Mouse (Mus musculus) thymus, postnatal 0 days (tissue): ENCODE results near the gene Ehbp1. TPM values are rescaled to one million over a fixed set of nuclear protein-coding genes. Genes with fewer than 3 reads are reported as not detected.

ENCODE experiments used
- DNase-seq: peaks from one replicate; pipeline ENCODE4 v3.0.0-alpha.2; 2015; ENCODE audit warnings: low spot score
- polyA plus RNA-seq: library from polyadenylated mRNA; unstranded; fragments of >200 nt; fragmentation: Nextera tagmentation; extraction: Ambion mirVana; gene quantifications from 2 replicates; pipeline ENCODE4 v1.2.1, GENCODE M21; 2015

The Ehbp1 gene
- 1.4 and 1.8 TPM in 2 replicates for polyA plus RNA-seq

- no peak for DNase-seq
Measured at GRCm38 (mm10) chr11:22342242-22343207, at the start of gene Ehbp1. Ehbp1 (minus strand) TSS chr11:22342292.

GRCm38 (mm10) chr11:22387472-22388098 lies 45.5 kb upstream of the Ehbp1 start:
- DNase-seq = no peak

DNA sequence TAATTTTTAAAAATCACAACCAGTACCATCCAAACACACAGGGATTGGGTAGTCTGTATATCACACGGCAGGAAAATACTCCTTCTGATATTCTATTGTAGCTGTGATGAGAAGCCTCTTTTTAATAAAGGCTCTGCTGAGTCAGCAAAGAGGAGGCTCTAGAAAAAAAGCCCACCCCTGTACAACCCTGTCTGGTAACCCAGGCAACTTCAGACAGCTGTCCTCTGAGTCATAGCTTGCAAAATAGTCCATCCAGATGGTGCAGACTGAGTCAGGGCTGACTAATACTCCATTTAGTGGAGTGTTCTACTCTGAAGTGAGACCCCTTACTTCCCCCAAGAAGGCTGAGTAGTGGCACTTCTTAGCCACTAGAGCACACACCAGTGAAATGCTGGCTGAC lies 41.4 kb upstream of the Ehbp1 start:
- no peak for DNase-seq

DNA sequence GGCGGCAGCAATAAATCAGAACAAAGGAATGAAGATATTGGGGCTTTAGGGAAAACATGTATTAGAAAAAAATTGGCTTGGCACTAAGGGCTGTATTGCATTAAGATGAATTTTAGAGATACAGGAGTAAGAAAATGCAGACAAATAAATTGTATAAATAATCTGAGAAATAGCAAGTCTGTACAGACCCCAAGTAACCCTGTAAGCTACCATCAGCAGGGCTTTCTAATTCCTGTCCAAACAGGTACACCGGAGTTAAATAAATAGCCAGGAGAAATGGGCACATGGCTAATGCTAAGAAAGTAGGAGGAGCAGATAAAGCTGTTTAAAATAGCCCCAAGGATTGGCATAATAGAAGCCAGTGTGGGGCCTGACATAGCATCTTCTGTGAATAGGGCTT lies 32.7 kb upstream of the Ehbp1 start:
- no peak for DNase-seq

- DNase-seq = no peak
Measured at GRCm38 (mm10) chr11:22373290-22373674, 31.2 kb upstream of the Ehbp1 start.

DNA sequence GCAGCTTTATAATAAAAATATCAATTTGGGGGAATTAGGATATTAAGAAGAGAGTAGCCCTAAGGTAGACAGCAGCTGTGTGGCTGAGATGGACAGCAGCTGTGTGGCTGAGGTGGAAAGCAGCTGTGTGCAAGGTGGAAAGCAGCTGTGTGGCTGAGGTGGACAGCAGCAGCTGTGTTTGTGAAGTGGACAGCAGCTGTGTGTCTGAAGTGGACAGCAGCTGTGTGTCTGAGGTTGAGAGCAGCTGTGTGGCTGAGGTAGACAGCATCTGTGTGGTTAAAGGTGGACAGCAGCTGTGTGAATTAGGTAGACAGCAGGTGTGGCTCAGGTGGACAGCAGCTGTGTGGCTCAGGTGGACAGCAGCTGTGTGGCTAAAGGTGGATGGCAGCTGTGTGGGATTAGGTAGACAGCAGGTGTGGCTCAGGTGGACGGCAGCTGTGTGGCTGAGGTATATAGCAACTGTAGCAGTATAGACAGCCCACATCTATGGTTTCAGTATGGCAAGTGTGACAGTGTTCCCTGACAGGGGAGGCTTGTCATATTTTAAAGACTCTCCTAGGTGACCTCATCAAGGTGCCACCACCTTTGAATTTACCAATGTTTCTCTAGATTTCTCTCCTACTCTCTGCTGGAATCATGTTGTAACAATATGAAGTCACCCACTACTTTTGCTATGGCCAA lies 30.7 kb upstream of the Ehbp1 start:
- DNase-seq = no peak

- DNase-seq = no peak
Measured at GRCm38 (mm10) chr11:22369841-22370240, 27.7 kb upstream of the Ehbp1 start.

DNA sequence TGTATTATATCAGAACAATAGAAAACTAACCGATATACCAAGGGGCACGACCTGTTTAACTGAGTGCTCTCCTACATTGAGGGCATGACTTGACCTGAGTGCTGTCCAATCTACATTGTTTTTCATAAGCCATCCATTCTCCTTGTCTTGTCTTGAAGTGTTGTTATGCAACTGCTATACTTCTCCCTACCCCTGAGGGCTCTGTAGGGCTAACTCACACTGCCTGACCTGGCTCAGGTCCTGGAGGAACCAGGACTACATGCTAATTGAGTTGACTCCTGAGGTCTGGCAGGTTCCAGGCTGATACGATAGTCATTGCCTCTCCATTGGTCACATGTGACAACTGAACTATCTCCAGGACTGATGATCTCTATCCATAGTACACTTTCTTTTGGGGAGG lies 26.5 kb upstream of the Ehbp1 start:
- DNase-seq = no peak

DNA sequence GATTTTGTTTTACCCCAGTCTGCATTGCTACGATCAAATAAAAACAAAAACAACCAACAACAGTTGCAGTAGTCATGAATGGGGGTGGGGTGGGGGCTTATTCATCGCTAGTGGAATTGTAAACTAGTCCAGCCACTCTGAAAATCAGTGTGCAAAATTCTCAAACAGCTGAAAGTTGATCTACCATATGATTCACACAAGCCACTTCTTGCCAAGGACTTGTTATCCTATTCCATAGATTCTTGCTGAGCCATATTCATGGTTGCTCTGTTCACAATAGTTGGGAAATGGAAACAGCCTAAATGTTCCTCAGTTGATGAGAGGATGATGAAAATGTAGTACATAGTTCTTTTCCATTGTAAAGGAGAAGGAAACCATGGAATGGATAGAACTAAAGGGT lies 24.4 kb upstream of the Ehbp1 start:
- no peak for DNase-seq

GRCm38 (mm10) chr11:22353962-22354621 lies 12.0 kb upstream of the Ehbp1 start:
- no peak for DNase-seq

DNA sequence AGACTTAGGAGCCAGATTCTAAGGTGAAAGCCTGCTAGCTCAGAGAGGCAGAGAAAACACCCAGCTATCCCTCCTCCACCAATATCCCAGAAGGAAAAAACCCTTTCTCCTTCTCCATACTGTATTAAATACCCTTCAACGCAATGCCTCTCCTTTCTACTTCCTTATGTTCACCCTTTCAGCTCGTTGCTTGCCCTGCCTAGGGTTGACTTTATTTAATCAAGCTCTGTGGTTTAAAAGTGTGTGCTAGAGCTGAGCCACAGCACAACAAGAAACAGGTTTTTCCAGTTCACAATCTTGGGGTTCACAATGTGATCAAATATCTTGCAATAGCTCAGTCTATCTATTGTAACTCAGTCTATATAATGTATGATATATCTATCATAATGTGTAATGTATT lies 7.9 kb upstream of the Ehbp1 start:
- DNase-seq = no peak

- no peak for DNase-seq
Measured at GRCm38 (mm10) chr11:22348536-22348910, 6.4 kb upstream of the Ehbp1 start.

DNA sequence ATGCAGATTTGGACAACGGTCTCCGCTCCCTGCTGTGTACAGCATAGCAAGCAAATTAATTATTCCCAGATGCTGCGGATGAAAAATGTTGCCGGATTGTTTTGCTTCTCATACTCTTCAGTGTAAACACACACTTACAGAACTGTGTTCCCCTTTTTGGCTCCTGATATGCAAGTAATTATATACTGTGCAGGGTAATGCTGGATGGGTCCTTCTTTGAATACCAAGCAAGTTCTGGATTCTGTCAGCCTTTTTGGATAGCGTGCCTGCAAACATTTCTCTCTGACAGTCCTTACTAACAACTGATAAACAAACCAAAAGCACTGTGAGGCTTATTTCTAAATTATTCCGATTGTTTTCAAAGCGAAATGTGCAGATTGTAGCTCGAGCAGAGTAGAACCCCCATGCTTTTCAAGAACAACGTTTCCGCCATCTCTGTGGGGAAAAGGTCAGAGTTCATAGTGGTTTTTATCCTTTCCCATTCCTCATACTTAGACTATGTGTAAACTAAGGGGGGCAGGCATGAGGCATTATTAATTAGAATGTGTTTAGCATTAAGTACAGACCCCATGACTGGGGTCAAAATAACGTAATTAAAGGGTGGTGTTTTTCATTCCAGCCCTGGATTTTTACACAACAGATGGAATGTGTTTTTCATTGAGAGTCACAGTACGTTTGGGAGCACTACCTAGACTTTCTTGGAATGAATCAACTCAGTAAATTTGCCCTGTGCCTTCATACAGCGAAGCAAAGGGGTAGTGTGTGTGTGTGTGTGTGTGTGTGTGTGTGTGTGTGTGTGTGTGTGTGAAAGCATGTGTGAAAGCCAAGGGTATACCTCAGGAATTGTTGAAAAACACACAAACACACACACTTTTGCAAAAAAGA lies 5.8 kb upstream of the Ehbp1 start:
- no peak for DNase-seq

- no peak for DNase-seq
Measured at GRCm38 (mm10) chr11:22327302-22327910, 14.7 kb downstream of the Ehbp1 start.

GRCm38 (mm10) chr11:22317824-22318411 lies 24.2 kb downstream of the Ehbp1 start:
- no peak for DNase-seq

DNA sequence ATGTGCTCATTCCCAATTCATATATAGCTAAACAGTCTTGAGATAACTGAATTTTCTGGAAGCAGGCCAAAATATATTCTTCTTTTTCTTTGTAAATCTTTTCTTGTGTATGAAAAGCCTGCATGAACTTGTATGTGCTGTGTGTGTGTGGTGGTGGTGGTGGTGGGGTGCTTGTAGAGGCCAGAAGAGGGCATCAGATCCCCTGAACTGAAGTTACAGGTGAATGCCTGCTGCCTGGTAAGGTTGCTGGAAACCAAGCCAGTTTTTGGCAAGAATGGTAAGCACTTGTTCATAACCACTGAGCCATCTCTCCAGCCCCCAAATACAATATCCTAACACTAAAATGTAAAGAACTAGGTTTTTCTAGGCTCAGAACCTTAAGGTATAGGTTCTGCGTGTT lies 26.3 kb downstream of the Ehbp1 start:
- DNase-seq = no peak

DNA sequence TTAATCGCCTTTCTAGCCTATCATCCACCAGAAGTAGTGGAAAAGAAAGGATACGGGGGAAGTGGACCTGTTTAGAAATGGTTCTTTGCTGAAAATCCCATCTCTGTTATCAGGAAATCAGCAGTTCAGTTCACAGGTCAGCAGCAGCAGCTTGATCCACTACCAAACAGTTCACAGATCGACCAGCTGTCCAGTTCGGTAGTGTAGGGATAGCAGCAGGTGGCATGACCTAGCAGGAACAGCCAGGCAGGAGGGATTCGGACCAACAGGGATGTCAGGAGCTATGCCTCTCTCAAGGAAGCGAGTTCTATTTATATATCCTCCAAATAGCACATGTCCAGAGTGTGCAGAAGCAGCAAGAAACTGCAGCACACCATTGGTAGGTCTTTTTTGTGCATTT lies 40.9 kb downstream of the Ehbp1 start:
- no peak for DNase-seq

DNA sequence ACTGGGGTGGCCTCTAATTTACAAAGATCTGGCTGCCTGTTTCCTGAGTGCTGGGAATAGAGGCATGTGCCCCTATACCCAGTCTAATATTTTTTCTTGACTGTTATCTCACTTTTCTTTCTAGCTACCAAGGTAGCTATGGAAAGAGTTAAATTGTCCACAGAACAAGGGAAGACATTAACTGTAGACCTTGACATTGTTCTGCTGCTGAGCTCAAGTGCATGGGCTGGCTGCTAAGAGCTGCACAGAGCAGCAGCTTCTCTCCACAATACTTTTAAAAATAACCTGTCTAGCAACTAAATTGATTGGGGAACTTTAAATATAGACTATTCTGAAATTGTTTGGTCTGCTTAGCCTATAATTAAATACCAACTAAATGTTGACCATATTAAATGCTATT lies 52.9 kb downstream of the Ehbp1 start:
- DNase-seq = no peak

DNA sequence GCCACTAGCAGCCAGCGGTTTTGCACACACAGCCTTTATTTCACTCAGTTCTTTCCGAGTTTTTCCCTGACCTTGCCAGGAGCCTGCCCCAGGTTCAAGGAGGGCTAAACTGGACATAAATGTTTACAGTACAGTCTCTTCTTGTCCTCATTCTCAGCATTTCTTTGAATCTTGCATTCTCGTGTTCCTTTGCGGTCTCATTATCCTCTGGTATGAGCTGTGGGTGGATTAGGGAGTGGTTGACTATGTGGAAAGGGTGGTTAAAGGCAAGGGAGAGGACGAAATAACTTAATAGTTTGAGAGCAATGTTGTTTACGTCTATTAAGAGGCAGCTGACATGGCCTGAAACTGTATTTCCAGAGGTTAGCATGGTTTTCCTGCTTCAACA lies 54.6 kb downstream of the Ehbp1 start:
- DNase-seq = no peak
